Mouse (Mus musculus) olfactory bulb, adult 2 months (tissue): ENCODE measurements around the gene Calml4.

Experiments used
- CTCF ChIP-seq: fragments of 200-500 bp; IDR thresholded peaks from 2 replicates; pipeline ENCODE4 v1.5.1; 2012; ENCODE audit warnings: low read depth, mild to moderate bottlenecking, low read length, moderate library complexity; ENCODE audit not compliant: insufficient read depth
- POLR2A ChIP-seq: fragments of 200-500 bp; IDR thresholded peaks from 2 replicates; pipeline ENCODE4 v1.6.1; 2012; ENCODE audit warnings: mild to moderate bottlenecking, low read depth, low read length, moderate library complexity; ENCODE audit not compliant: insufficient read depth

- no peak for TF ChIP-seq CTCF
- TF ChIP-seq POLR2A: no peak
Observed at GRCm38 (mm10) chr9:62826456-62826855, 31.4 kb upstream of the Calml4 start.
